Mouse (Mus musculus) cortical plate, adult 2 months (tissue): ENCODE results near the gene Fpr3. TPM values are rescaled to one million over a fixed set of nuclear protein-coding genes. Genes with fewer than 3 reads are reported as not detected.
"Not testable (repeated sequence)": the region's sequence is repeated elsewhere in the genome, so short reads cannot be mapped to it uniquely, and the experiment has no call there.

ENCODE experiments used
- H3K27ac ChIP-seq: fragments of 200-500 bp; 2 replicates; pipeline ENCODE4 v1.5.1; 2012; ENCODE audit warnings: low read length, control low read depth, inconsistent platforms; ENCODE audit not compliant: insufficient read depth
- H3K4me1 ChIP-seq: fragments of 200-500 bp; 2 replicates; pipeline ENCODE4 v1.6.1; 2011; ENCODE audit warnings: low read length; ENCODE audit not compliant: control insufficient read depth, insufficient read depth
- H3K4me3 ChIP-seq: fragments of 200-500 bp; 2 replicates; pipeline ENCODE4 v1.5.1; 2011; ENCODE audit warnings: mild to moderate bottlenecking, low read length, control low read depth; ENCODE audit not compliant: insufficient read depth
- CTCF ChIP-seq: fragments of 200-500 bp; IDR thresholded peaks from 2 replicates; pipeline ENCODE4 v1.5.1; 2011; ENCODE audit warnings: mild to moderate bottlenecking, control low read depth, low read length; ENCODE audit not compliant: insufficient read depth; ENCODE audit errors: extremely low read depth
- POLR2A ChIP-seq: fragments of 200-500 bp; IDR thresholded peaks from 2 replicates; pipeline ENCODE4 v1.6.1; 2011; ENCODE audit warnings: mild to moderate bottlenecking, low read length, control low read depth; ENCODE audit not compliant: insufficient read depth; ENCODE audit errors: extremely low read depth
- polyA plus RNA-seq: library from polyadenylated mRNA; depleted of rRNA; stranded (reverse); fragments of >200 nt; gene quantifications from 2 replicates; pipeline ENCODE4 v1.2.3, GENCODE M21; 2012; rRNA removed

Fpr3 gene
- polyA plus RNA-seq, 1 experiment, result not detected

GRCm38 (mm10) chr17:17917782-17918181 is 30.1 kb downstream of the Fpr3 start:
- H3K4me3 ChIP-seq, result no peak overlapping the region
- no peak overlapping the region for H3K27ac ChIP-seq
- no peak for TF ChIP-seq POLR2A
- no peak for TF ChIP-seq CTCF
- no peaks in the 10 kb centered on the region for H3K4me1 ChIP-seq

- Histone ChIP-seq H3K27ac (no peak overlapping the region), H3K4me1 (no peaks in the 10 kb centered on the region), H3K4me3 (no peak overlapping the region)
- no peak for TF ChIP-seq POLR2A
- TF ChIP-seq CTCF, result no peak
Observed at GRCm38 (mm10) chr17:17973443-17973842, 85.8 kb downstream of the Fpr3 start.

GRCm38 (mm10) chr17:17981232-17981631 is 93.6 kb downstream of the Fpr3 start:
- H3K4me1 ChIP-seq, H3K27ac ChIP-seq, H3K4me3 ChIP-seq: not testable (repeated sequence)

GRCm38 (mm10) chr17:18004752-18005151 is 117.1 kb downstream of the Fpr3 start:
- Histone ChIP-seq H3K4me3 (no peak overlapping the region), H3K4me1 (no peaks in the 10 kb centered on the region), H3K27ac (no peak overlapping the region)
- TF ChIP-seq CTCF, result no peak
- TF ChIP-seq POLR2A, result no peak

Other genes with a start within 250 kb of the Fpr3 start
- not detected in 2 replicates for gene Vmn2r90, start 184.1 kb upstream of the Fpr3 start, polyA plus RNA-seq
- 92.5 and 111 TPM in 2 replicates for gene Spaca6, start 60.7 kb upstream of the Fpr3 start, polyA plus RNA-seq
- gene Has1, start 32.6 kb upstream of the Fpr3 start, polyA plus RNA-seq, result 0.58 and 0.61 TPM in 2 replicates
- not detected in 2 replicates for gene Fpr1, start 3.9 kb upstream of the Fpr3 start, polyA plus RNA-seq
- 0.65 and 0.85 TPM in 2 replicates for gene Fpr2, start within 50 bp of the Fpr3 start, polyA plus RNA-seq
- gene Fpr-rs4, start 133.9 kb downstream of the Fpr3 start, polyA plus RNA-seq, result not detected in 2 replicates
- not detected in 2 replicates for gene Vmn2r124, start 161.6 kb downstream of the Fpr3 start, polyA plus RNA-seq
- gene Vmn2r91, start 197.2 kb downstream of the Fpr3 start, polyA plus RNA-seq, result not detected in 2 replicates